Mouse (Mus musculus): ENCODE results near the gene Smim5. TPM values are rescaled to one million over a fixed set of nuclear protein-coding genes. Genes with fewer than 3 reads are reported as not detected.

Smim5 gene
- polyA plus RNA-seq, 1 experiment from 2014 or later: 3.9 TPM

DNA sequence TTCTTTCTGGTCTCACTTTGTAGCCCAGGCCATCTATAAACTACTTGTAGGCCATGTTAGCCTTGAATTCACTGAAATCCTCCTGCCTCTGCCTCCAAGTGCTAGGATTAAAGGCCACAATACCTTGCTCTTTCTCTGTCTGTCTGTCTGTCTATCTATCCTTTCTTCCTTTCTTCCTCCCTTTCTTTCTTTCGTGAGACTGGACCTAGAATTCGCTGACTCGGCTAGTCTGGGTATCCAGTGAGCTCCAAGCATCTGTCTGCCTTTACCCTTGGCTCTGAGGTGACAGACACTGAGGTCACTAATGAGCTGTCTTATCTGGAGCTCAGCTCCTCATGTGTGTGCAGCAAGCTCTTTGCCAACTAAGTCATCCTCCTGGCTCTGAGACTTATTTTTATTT lies 23.8 kb upstream of the Smim5 start:
- no peaks in the 10 kb centered on the region for H3K27me3 ChIP-seq (replicated peaks; ENCODE audit: control insufficient read depth, insufficient read depth, low read length)
- H3K9ac ChIP-seq (ENCODE audit: low read depth, low read length): no peak overlapping the region
- H3K27ac ChIP-seq (ENCODE audit: low read depth, low read length): no peak overlapping the region
- no peak for ATAC-seq
- WGBS: 99% methylated on average over 3 of the region's 3 CpGs
- no peaks in the 10 kb centered on the region for H3K4me1 ChIP-seq (ENCODE audit: control insufficient read depth, insufficient read depth, low read depth, low read length)
- H3K36me3 ChIP-seq (ENCODE audit: control insufficient read depth, insufficient read depth, low read length): no peaks in the 10 kb centered on the region
- H3K4me2 ChIP-seq (ENCODE audit: low read length): no peak overlapping the region
- H3K4me3 ChIP-seq (ENCODE audit: low read length): no peak overlapping the region
- no peaks in the 10 kb centered on the region for H3K9me3 ChIP-seq (ENCODE audit: control insufficient read depth, low read length)

DNA sequence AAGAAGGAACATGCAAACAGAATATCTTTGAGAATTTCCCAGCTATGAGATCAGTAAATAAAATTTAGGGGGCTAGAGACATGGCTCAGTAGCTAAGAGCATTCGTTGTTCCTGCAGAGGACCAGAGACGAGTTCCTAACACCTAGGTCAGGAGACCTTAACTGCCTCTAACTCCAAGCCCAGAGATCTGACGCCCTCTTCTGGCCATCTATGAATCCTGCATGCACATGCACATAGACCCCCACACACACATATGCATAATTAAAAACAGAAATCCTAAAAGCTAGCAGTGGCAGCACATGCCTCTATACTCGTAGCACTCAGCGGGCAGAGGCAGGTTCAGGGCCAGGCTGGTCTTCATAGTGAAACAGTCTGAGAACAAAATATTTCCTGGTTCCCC lies 23.3 kb upstream of the Smim5 start:
- no peak for ATAC-seq
- Histone ChIP-seq H3K9me3 (ENCODE audit: control insufficient read depth, low read length) (no peaks in the 10 kb centered on the region), H3K4me2 (ENCODE audit: low read length) (no peak overlapping the region), H3K4me3 (ENCODE audit: low read length) (no peak overlapping the region), H3K27me3 (replicated peaks; ENCODE audit: control insufficient read depth, insufficient read depth, low read length) (no peaks in the 10 kb centered on the region), H3K27ac (ENCODE audit: low read depth, low read length) (no peak overlapping the region), H3K36me3 (ENCODE audit: control insufficient read depth, insufficient read depth, low read length) (no peaks in the 10 kb centered on the region), H3K9ac (ENCODE audit: low read depth, low read length) (no peak overlapping the region), H3K4me1 (ENCODE audit: control insufficient read depth, insufficient read depth, low read depth, low read length) (no peaks in the 10 kb centered on the region)
- WGBS: 79% methylated on average over 5 of the region's 5 CpGs

- Histone ChIP-seq H3K4me2 (ENCODE audit: low read length) (no peak overlapping the region), H3K9ac (ENCODE audit: low read depth, low read length) (no peak overlapping the region), H3K36me3 (ENCODE audit: control insufficient read depth, insufficient read depth, low read length) (no peaks in the 10 kb centered on the region), H3K9me3 (ENCODE audit: control insufficient read depth, low read length) (no peaks in the 10 kb centered on the region), H3K27ac (ENCODE audit: low read depth, low read length) (no peak overlapping the region), H3K4me3 (ENCODE audit: low read length) (no peak overlapping the region), H3K4me1 (ENCODE audit: control insufficient read depth, insufficient read depth, low read depth, low read length) (no peaks in the 10 kb centered on the region), H3K27me3 (replicated peaks; ENCODE audit: control insufficient read depth, insufficient read depth, low read length) (no peaks in the 10 kb centered on the region)
- no peak for ATAC-seq
- WGBS: 71% methylated on average over 6 of the region's 6 CpGs
Observed at GRCm38 (mm10) chr11:115877174-115877755, 22.5 kb upstream of the Smim5 start.

DNA sequence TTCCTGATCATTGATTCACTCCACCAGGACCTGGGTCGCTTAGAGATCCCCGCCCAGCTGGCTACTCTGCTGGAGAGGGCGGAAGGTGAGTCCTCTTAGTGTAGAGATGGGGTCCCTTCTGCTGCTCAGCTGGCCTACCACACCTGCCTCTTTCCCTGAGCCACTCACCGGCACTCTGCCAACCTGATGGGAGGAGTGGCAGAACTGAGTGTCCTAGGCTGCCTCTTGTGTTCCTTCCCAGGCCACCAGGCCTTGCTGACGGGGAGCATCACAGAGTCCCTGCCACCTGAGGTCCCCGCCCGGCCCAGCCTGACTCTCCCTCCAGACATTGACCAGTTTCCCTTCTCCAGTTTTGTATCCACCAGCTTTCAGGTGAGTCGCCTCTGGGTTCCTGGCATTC lies 21.7 kb upstream of the Smim5 start:
- H3K27me3 ChIP-seq (replicated peaks; ENCODE audit: control insufficient read depth, insufficient read depth, low read length): 0 out of 2 replicates have a peak, but pooled peaks cover 2% of the 10 kb centered on the region
- no peak overlapping the region for H3K4me3 ChIP-seq (ENCODE audit: low read length)
- no peak for ATAC-seq
- no peaks in the 10 kb centered on the region for H3K36me3 ChIP-seq (ENCODE audit: control insufficient read depth, insufficient read depth, low read length)
- WGBS: 75% methylated on average over 8 of the region's 8 CpGs
- no peak overlapping the region for H3K9ac ChIP-seq (ENCODE audit: low read depth, low read length)
- no peaks in the 10 kb centered on the region for H3K9me3 ChIP-seq (ENCODE audit: control insufficient read depth, low read length)
- H3K27ac ChIP-seq (ENCODE audit: low read depth, low read length): no peak overlapping the region
- no peaks in the 10 kb centered on the region for H3K4me1 ChIP-seq (ENCODE audit: control insufficient read depth, insufficient read depth, low read depth, low read length)
- H3K4me2 ChIP-seq (ENCODE audit: low read length): no peak overlapping the region

GRCm38 (mm10) chr11:115881002-115881401 lies 18.8 kb upstream of the Smim5 start:
- no peak for ATAC-seq
- no peak overlapping the region for H3K9ac ChIP-seq (ENCODE audit: low read depth, low read length)
- no peaks in the 10 kb centered on the region for H3K36me3 ChIP-seq (ENCODE audit: control insufficient read depth, insufficient read depth, low read length)
- WGBS: 20% methylated on average over 5 of the region's 5 CpGs
- H3K27ac ChIP-seq (ENCODE audit: low read depth, low read length): no peak overlapping the region
- no peak overlapping the region for H3K4me2 ChIP-seq (ENCODE audit: low read length)
- 0 out of 2 replicates have a peak, but pooled peaks cover 2% of the 10 kb centered on the region for H3K27me3 ChIP-seq (replicated peaks; ENCODE audit: control insufficient read depth, insufficient read depth, low read length)
- H3K4me1 ChIP-seq (ENCODE audit: control insufficient read depth, insufficient read depth, low read depth, low read length): no peaks in the 10 kb centered on the region
- no peak overlapping the region for H3K4me3 ChIP-seq (ENCODE audit: low read length)
- no peaks in the 10 kb centered on the region for H3K9me3 ChIP-seq (ENCODE audit: control insufficient read depth, low read length)

DNA sequence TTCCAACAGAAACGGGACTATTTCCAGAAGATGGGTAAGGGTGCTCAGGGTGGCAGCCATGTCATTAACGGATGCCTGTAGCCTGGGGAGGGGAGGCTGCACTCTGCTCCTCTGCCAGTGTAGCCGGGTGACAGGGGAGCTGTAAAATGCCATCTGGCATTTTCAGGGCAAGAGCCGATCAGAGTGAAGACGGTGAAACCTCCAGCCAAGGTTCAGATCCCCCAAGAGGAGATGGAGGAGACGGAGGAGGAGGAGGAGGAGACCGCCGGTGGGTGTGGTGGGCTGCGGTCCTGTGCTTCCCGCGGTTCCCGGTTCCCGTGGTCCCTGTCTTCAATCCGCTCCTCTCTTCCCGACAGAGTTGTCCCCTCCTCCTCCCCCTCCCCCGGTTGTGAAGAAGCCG lies 16.5 kb upstream of the Smim5 start:
- no peaks in the 10 kb centered on the region for H3K9me3 ChIP-seq (ENCODE audit: control insufficient read depth, low read length)
- WGBS: 21% methylated on average over 15 of the region's 17 CpGs
- no peak overlapping the region for H3K4me3 ChIP-seq (ENCODE audit: low read length)
- H3K27ac ChIP-seq (ENCODE audit: low read depth, low read length): no peak overlapping the region
- ATAC-seq: no peak
- H3K4me1 ChIP-seq (ENCODE audit: control insufficient read depth, insufficient read depth, low read depth, low read length): no peaks in the 10 kb centered on the region
- no peak overlapping the region for H3K4me2 ChIP-seq (ENCODE audit: low read length)
- H3K9ac ChIP-seq (ENCODE audit: low read depth, low read length): no peak overlapping the region
- H3K36me3 ChIP-seq (ENCODE audit: control insufficient read depth, insufficient read depth, low read length): no peaks in the 10 kb centered on the region
- 0 out of 2 replicates have a peak, but pooled peaks cover 2% of the 10 kb centered on the region for H3K27me3 ChIP-seq (replicated peaks; ENCODE audit: control insufficient read depth, insufficient read depth, low read length)

- Histone ChIP-seq H3K4me1 (ENCODE audit: control insufficient read depth, insufficient read depth, low read depth, low read length) (no peaks in the 10 kb centered on the region), H3K27ac (ENCODE audit: low read depth, low read length) (no peak overlapping the region), H3K4me2 (ENCODE audit: low read length) (no peak overlapping the region), H3K4me3 (ENCODE audit: low read length) (no peak overlapping the region), H3K9me3 (ENCODE audit: control insufficient read depth, low read length) (no peaks in the 10 kb centered on the region), H3K9ac (ENCODE audit: low read depth, low read length) (no peak overlapping the region), H3K36me3 (ENCODE audit: control insufficient read depth, insufficient read depth, low read length) (no peaks in the 10 kb centered on the region), H3K27me3 (replicated peaks; ENCODE audit: control insufficient read depth, insufficient read depth, low read length) (0 out of 2 replicates have a peak, but pooled peaks cover 2% of the 10 kb centered on the region)
- no peak for ATAC-seq
- 94% methylated on average over 3 of the region's 3 CpGs for WGBS
Observed at GRCm38 (mm10) chr11:115884361-115884760, 15.4 kb upstream of the Smim5 start.

DNA sequence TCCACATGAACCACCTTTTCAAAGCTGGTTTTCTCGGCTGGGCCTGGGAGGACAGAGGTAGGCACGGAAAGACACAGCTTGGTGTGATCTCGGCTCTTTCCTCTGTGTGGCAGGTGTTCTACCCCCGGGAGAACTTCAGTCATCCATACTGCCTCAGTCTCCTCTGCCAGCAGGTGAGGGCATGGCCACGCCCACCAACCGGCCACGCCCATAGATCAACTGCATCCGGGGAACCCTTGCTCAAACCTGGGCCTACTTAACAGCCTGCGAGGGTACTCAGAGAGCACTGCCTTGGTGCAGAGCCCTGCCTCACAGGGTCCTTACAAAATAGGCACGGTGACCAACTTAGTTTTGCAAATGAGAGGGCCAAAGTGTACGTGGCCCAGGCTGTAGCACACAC lies 14.5 kb upstream of the Smim5 start:
- Histone ChIP-seq H3K9me3 (ENCODE audit: control insufficient read depth, low read length) (no peaks in the 10 kb centered on the region), H3K27ac (ENCODE audit: low read depth, low read length) (no peak overlapping the region), H3K27me3 (replicated peaks; ENCODE audit: control insufficient read depth, insufficient read depth, low read length) (0 out of 2 replicates have a peak, but pooled peaks cover 2% of the 10 kb centered on the region), H3K4me1 (ENCODE audit: control insufficient read depth, insufficient read depth, low read depth, low read length) (no peaks in the 10 kb centered on the region), H3K36me3 (ENCODE audit: control insufficient read depth, insufficient read depth, low read length) (no peaks in the 10 kb centered on the region), H3K9ac (ENCODE audit: low read depth, low read length) (no peak overlapping the region), H3K4me3 (ENCODE audit: low read length) (no peak overlapping the region), H3K4me2 (ENCODE audit: low read length) (no peak overlapping the region)
- WGBS: 73% methylated on average over 11 of the region's 11 CpGs
- ATAC-seq: no peak

GRCm38 (mm10) chr11:115886446-115886845 lies 13.3 kb upstream of the Smim5 start:
- Histone ChIP-seq H3K27me3 (replicated peaks; ENCODE audit: control insufficient read depth, insufficient read depth, low read length) (0 out of 2 replicates have a peak, but pooled peaks cover 2% of the 10 kb centered on the region), H3K4me1 (ENCODE audit: control insufficient read depth, insufficient read depth, low read depth, low read length) (no peaks in the 10 kb centered on the region), H3K36me3 (ENCODE audit: control insufficient read depth, insufficient read depth, low read length) (no peaks in the 10 kb centered on the region), H3K27ac (ENCODE audit: low read depth, low read length) (no peak overlapping the region), H3K9ac (ENCODE audit: low read depth, low read length) (no peak overlapping the region), H3K4me2 (ENCODE audit: low read length) (no peak overlapping the region), H3K9me3 (ENCODE audit: control insufficient read depth, low read length) (no peaks in the 10 kb centered on the region), H3K4me3 (ENCODE audit: low read length) (no peak overlapping the region)
- 89% methylated on average over 11 of the region's 11 CpGs for WGBS
- no peak for ATAC-seq

Measured in hindbrain, embryonic 16.5 days (tissue).